Mouse (Mus musculus) megakaryocyte, adult 5-6 weeks (primary cell): ENCODE results near the gene Olfr1373. TPM values are rescaled to one million over a fixed set of nuclear protein-coding genes. Genes with fewer than 3 reads are reported as not detected.

Experiments
- ATAC-seq: 2 replicates; pipeline ENCODE4 v1.8.0; 2016; ENCODE audit warnings: mild to moderate bottlenecking, inconsistent platforms; ENCODE audit not compliant: poor library complexity, severe bottlenecking
- total RNA-seq, 2 experiments: library from RNA; stranded (forward) in 1 of 2; stranded (reverse) in 1 of 2; fragments of 153-499, 151-499 nt in 1 of 2; fragments of 221-1000, 200-1000 nt in 1 of 2; gene quantifications; 2 replicates each; pipeline versions ENCODE4 v1.2.3 to v1.2.4; 2015 to 2017

Gene Olfr1373
- total RNA-seq, 2 experiments from 2014 or later, result 0.15 TPM; not detected in 1

GRCm38 (mm10) chr11:52108796-52109195 is 36.5 kb downstream of the Olfr1373 start:
- no peak for ATAC-seq

GRCm38 (mm10) chr11:52106438-52106837 is 38.9 kb downstream of the Olfr1373 start:
- ATAC-seq, result no peak

GRCm38 (mm10) chr11:52106037-52106436 is 39.3 kb downstream of the Olfr1373 start:
- no peak for ATAC-seq

DNA sequence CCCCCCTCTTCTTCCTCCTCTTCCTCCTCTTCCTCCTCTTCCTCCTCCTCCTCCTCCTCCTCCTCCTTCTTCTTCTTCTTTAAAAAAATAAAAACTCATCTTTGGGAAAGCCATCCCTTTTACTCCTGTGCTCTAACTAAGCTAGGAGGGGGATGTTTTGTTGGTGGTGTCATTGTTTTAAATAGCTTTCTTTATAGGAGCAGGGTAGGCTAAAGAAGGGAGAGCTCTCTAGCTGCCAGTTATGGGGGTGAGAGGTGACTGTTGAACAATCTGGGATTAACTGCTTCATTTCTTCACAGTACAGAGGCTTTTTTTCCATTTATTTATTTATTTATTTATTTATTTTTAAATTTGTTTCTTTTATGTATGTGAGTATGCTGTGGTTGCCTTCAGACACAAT is 39.8 kb downstream of the Olfr1373 start:
- no peak for ATAC-seq

GRCm38 (mm10) chr11:52102977-52103376 is 42.4 kb downstream of the Olfr1373 start:
- ATAC-seq, result no peak

DNA sequence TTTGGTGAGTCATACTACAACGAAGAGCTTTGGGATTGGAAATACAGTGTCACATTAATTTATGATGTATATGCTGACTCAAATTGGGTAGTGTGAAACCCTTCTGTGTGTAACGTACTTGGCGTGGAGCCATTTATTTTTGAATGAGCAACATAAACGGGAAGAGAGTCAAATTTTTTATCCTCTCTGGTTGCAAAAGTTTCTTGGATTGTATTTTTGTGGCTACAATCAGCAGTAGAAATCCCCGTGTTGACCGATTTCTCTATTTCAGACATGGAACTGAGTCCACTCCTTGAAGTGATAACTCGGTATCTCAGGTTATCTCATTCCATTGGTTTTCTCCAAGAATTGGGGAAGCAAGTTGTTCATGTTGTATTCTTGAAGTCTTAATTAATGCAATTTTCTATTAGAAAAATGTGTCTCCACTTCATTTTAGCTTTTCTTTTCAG is 45.5 kb downstream of the Olfr1373 start:
- ATAC-seq, result 0 out of 2 replicates have a peak, but pooled peaks have one; percentile 3

DNA sequence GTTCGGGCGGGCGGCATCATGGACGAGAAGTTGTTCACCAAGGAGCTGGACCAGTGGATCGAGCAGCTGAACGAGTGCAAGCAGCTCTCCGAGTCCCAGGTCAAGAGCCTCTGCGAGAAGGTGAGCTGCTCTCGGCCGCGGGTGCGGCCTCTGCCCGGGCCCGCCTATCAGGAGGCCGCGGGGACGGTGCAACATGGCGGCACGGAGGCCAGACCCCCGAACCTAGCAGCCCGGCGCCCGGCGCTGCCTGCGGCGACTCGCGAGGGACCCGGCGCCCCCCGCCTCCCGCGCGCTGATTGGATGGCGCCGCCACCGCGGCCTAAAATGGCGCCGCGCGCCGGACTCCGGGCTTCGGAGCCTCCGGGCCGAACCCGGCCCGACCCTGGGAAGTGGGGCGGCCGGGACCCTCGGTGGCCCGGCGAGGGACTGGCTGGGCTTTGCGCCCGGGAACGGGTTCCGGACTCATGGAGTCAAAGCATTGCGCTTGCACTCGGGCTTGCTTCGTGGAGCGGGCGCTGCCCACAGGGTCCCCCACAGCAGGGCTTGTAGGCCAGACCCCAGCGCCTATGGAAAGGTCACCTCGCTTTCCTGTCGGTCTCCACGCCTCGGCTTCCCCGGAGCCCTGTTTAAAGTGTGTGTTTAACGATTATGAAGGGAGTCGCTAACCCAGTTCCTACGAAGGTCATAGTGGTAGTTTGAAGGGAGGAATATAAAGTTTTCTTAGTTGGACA is 46.1 kb downstream of the Olfr1373 start:
- peak; percentile 33 for ATAC-seq

GRCm38 (mm10) chr11:52098398-52098946 is 46.9 kb downstream of the Olfr1373 start, which contains the start of gene Ppp2ca:
Gene Ppp2ca, plus strand, starts transcription at chr11:52098681.
- peak; percentile 97 for ATAC-seq

GRCm38 (mm10) chr11:52097596-52097995 is 47.7 kb downstream of the Olfr1373 start:
- no peak for ATAC-seq

GRCm38 (mm10) chr11:52097016-52097415 is 48.3 kb downstream of the Olfr1373 start:
- ATAC-seq, result no peak

Other genes starting within 250 kb of the Olfr1373 start
- gene Cdkn2aipnl, start 177.9 kb downstream of the Olfr1373 start, total RNA-seq (2015), result 66.6 and 70.7 TPM in 2 replicates
- gene Cdkn2aipnl, start 177.9 kb downstream of the Olfr1373 start, total RNA-seq (2017), result 40.5 and 41.5 TPM in 2 replicates
- 110 and 123 TPM in 2 replicates for gene Ube2b, start 144.8 kb downstream of the Olfr1373 start, total RNA-seq (2015)
- 86.9 and 99.1 TPM in 2 replicates for gene Ube2b, start 144.8 kb downstream of the Olfr1373 start, total RNA-seq (2017)
- gene Cdkl3, start 141.3 kb downstream of the Olfr1373 start, total RNA-seq (2015), result 1.7 and 2.3 TPM in 2 replicates
- 2.7 and 10.0 TPM in 2 replicates for gene Cdkl3, start 141.3 kb downstream of the Olfr1373 start, total RNA-seq (2017)
- 68.5 and 70.6 TPM in 2 replicates for gene Ppp2ca, start 46.8 kb downstream of the Olfr1373 start, total RNA-seq (2015)
- gene Ppp2ca, start 46.8 kb downstream of the Olfr1373 start, total RNA-seq (2017), result 72.5 and 75.7 TPM in 2 replicates
- not detected in 2 replicates for gene Olfr1371, start 68.5 kb upstream of the Olfr1373 start, total RNA-seq (2015)
- gene Olfr1371, start 68.5 kb upstream of the Olfr1373 start, total RNA-seq (2017), result not detected in 2 replicates
- gene Skp1a, start 86.5 kb upstream of the Olfr1373 start, total RNA-seq (2015), result 129 and 145 TPM in 2 replicates
- 127 and 133 TPM in 2 replicates for gene Skp1a, start 86.5 kb upstream of the Olfr1373 start, total RNA-seq (2017)
- gene Tcf7, start 137.5 kb upstream of the Olfr1373 start, total RNA-seq (2015), result 6.9 and 9.4 TPM in 2 replicates
- 1.2 and 1.8 TPM in 2 replicates for gene Tcf7, start 137.5 kb upstream of the Olfr1373 start, total RNA-seq (2017)
- gene Vdac1, start 215.3 kb upstream of the Olfr1373 start, total RNA-seq (2015), result 71.2 and 74.6 TPM in 2 replicates
- 116 and 128 TPM in 2 replicates for gene Vdac1, start 215.3 kb upstream of the Olfr1373 start, total RNA-seq (2017)